Mouse (Mus musculus) kidney, postnatal 0 days (tissue): Measurements from ENCODE around the gene Mdfi. TPM values are rescaled to one million over a fixed set of nuclear protein-coding genes. Genes with fewer than 3 reads are reported as not detected.
A peak's percentile ranks its signal among the peaks of the same experiment; 100 is the strongest.

Experiments
- ATAC-seq: fragments of 200-750 bp; cut with Nextera tagmentation; replicated peaks from 2 replicates; pipeline ENCODE4 v1.8.0; 2017; ENCODE audit warnings: low read depth, moderate number of reproducible peaks, moderate TSS enrichment, moderate library complexity; ENCODE audit not compliant: low FRiP score
- DNase-seq: peaks from one replicate; pipeline ENCODE4 v3.0.0-alpha.2; 2016; ENCODE audit warnings: low spot score
- H3K27ac ChIP-seq: fragments of 300-500 bp; sonication (generic); 2 replicates; pipeline ENCODE4 v1.5.1; 2014; ENCODE audit warnings: mild to moderate bottlenecking
- H3K27me3 ChIP-seq: fragments of 300-500 bp; sonication (generic); 2 replicates; pipeline ENCODE4 v1.6.1; 2014; ENCODE audit warnings: low read length, mixed read lengths; ENCODE audit not compliant: insufficient read depth
- H3K36me3 ChIP-seq: fragments of 300-500 bp; sonication (generic); 2 replicates; pipeline ENCODE4 v1.6.1; 2014; ENCODE audit warnings: low read length, mixed read lengths; ENCODE audit not compliant: insufficient read depth
- H3K4me1 ChIP-seq: fragments of 300-500 bp; sonication (generic); replicated peaks from 2 replicates; pipeline ENCODE4 v1.6.1; 2014; ENCODE audit warnings: antibody characterized with exemption, low read length, mixed read lengths; ENCODE audit not compliant: insufficient read depth
- H3K4me2 ChIP-seq: fragments of 300-500 bp; sonication (generic); 2 replicates; pipeline ENCODE4 v1.6.1; 2014; ENCODE audit warnings: mild to moderate bottlenecking, low read length, moderate library complexity, mixed read lengths
- H3K4me3 ChIP-seq: fragments of 300-500 bp; sonication (generic); replicated peaks from 2 replicates; pipeline ENCODE4 v1.5.1; 2014; ENCODE audit warnings: low read depth, low read length
- H3K9ac ChIP-seq: fragments of 300-500 bp; sonication (generic); 2 replicates; pipeline ENCODE4 v1.6.1; 2014; ENCODE audit warnings: low read depth, low read length
- H3K9me3 ChIP-seq: fragments of 300-500 bp; sonication (generic); replicated peaks from 2 replicates; pipeline ENCODE4 v1.6.1; 2016; ENCODE audit warnings: low read length, inconsistent platforms, mixed read lengths
- CTCF ChIP-seq: IDR thresholded peaks from 2 replicates; pipeline ENCODE4 v1.5.1; 2016; ENCODE audit warnings: antibody characterized with exemption, low read depth, mild to moderate bottlenecking, moderate library complexity
- WGBS: fragments of 180-500 bp; shearing (Covaris S2); extraction: QIAGEN DNeasy Blood & Tissue Kit; methylation state at CpG from one replicate; pipeline ENCODE4 v1.1.7; 2014; 5-methylcytosine and 5-hydroxymethylcytosine counted together
- polyA plus RNA-seq: library from polyadenylated mRNA; unstranded; fragments of >200 nt; fragmentation: Nextera tagmentation; extraction: Ambion mirVana; gene quantifications from 2 replicates; pipeline ENCODE4 v1.2.1, GENCODE M21; 2015

Gene Mdfi
- polyA plus RNA-seq, 1 experiment from 2014 or later, result 6.2 TPM

DNA sequence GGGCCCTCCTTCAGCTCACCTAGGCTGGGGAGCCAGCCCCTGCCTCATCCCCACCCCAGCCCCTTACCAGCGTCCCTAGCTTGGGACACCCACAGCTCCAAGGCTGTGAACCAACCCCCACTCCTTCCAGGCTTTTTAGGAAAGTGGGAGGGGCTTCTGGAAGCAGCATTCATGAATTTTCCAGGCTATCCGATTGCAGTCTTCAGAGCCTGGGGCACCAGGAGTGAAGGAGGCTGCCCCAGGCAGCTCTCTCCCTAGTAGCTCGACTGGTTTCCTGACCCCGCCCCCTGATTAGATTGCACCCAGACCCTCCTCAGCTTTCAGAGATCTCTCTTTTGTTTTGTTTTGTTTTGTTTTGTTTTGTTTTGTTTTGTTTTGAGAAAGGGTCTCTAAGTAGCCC, 46.2 kb downstream of the Mdfi start:
- Histone ChIP-seq H3K9me3 (no peaks in the 10 kb centered on the region), H3K27me3 (no peaks in the 10 kb centered on the region), H3K4me1 (no peaks in the 10 kb centered on the region), H3K4me3 (no peak overlapping the region), H3K36me3 (0 out of 2 replicates have a peak, but pooled peaks cover 3% of the 10 kb centered on the region), H3K9ac (no peak overlapping the region), H3K4me2 (no peak overlapping the region), H3K27ac (no peak overlapping the region)
- no peak for ATAC-seq
- WGBS, result 10% methylated on average over 4 of the region's 4 CpGs
- TF ChIP-seq CTCF, result no peak
- DNase-seq, result peak; percentile 75

GRCm38 (mm10) chr17:47787632-47788031, 46.9 kb downstream of the Mdfi start:
- no peak overlapping the region for H3K4me3 ChIP-seq
- no peaks in the 10 kb centered on the region for H3K27me3 ChIP-seq
- H3K4me1 ChIP-seq, result no peaks in the 10 kb centered on the region
- 54% methylated on average over 8 of the region's 8 CpGs for WGBS
- H3K27ac ChIP-seq, result no peak overlapping the region
- no peak for TF ChIP-seq CTCF
- 0 out of 2 replicates have a peak, but pooled peaks cover 3% of the 10 kb centered on the region for H3K36me3 ChIP-seq
- no peak overlapping the region for H3K4me2 ChIP-seq
- ATAC-seq, result no peak
- no peaks in the 10 kb centered on the region for H3K9me3 ChIP-seq
- no peak overlapping the region for H3K9ac ChIP-seq
- no peak for DNase-seq

- Histone ChIP-seq H3K27ac (no peak overlapping the region), H3K9ac (no peak overlapping the region), H3K4me1 (no peaks in the 10 kb centered on the region), H3K4me3 (no peak overlapping the region), H3K4me2 (no peak overlapping the region), H3K27me3 (no peaks in the 10 kb centered on the region), H3K9me3 (no peaks in the 10 kb centered on the region), H3K36me3 (0 out of 2 replicates have a peak, but pooled peaks cover 1% of the 10 kb centered on the region)
- WGBS, result 88% methylated on average over 6 of the region's 6 CpGs
- TF ChIP-seq CTCF, result no peak
- ATAC-seq (no peak), DNase-seq (no peak)
Measured at GRCm38 (mm10) chr17:47784411-47784810, 50.1 kb downstream of the Mdfi start.

GRCm38 (mm10) chr17:47783445-47784223, 50.9 kb downstream of the Mdfi start:
- DNase-seq, result no peak
- no peaks in the 10 kb centered on the region for H3K4me1 ChIP-seq
- H3K4me2 ChIP-seq, result no peak overlapping the region
- H3K36me3 ChIP-seq, result no peaks in the 10 kb centered on the region
- no peaks in the 10 kb centered on the region for H3K27me3 ChIP-seq
- no peak overlapping the region for H3K27ac ChIP-seq
- no peak overlapping the region for H3K9ac ChIP-seq
- H3K9me3 ChIP-seq, result no peaks in the 10 kb centered on the region
- no peak for ATAC-seq
- no peak for TF ChIP-seq CTCF
- WGBS, result 75% methylated on average over 8 of the region's 8 CpGs
- H3K4me3 ChIP-seq, result no peak overlapping the region

GRCm38 (mm10) chr17:47782486-47782885, 52.0 kb downstream of the Mdfi start:
- DNase-seq, result no peak
- no peak overlapping the region for H3K4me3 ChIP-seq
- H3K9me3 ChIP-seq, result no peaks in the 10 kb centered on the region
- no peak overlapping the region for H3K4me2 ChIP-seq
- H3K4me1 ChIP-seq, result no peaks in the 10 kb centered on the region
- no peak for TF ChIP-seq CTCF
- no peaks in the 10 kb centered on the region for H3K36me3 ChIP-seq
- H3K27ac ChIP-seq, result no peak overlapping the region
- WGBS, result 76% methylated on average over 3 of the region's 3 CpGs
- H3K9ac ChIP-seq, result no peak overlapping the region
- H3K27me3 ChIP-seq, result no peaks in the 10 kb centered on the region
- no peak for ATAC-seq

DNA sequence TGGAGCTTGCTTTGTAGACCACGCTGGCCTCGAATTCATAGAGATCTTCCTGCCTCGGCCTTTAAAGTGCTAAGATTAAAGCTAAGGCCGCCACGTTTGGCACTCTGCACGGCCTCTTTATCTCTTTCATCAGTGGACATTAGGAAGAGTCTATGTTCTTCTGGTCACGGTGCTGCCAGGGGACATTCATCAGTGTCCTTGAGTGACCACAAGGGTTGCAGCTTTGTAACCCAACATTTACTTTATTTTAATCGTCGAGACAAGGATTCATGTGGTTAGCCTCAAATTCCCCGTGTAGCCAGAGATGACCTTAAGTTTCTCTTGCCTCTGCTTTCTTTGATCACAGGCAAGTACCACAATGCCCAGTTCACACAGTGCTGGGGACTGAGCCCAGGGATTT, 54.0 kb downstream of the Mdfi start:
- TF ChIP-seq CTCF, result no peak
- no peak for ATAC-seq
- WGBS, result 79% methylated on average over 10 of the region's 10 CpGs
- no peaks in the 10 kb centered on the region for H3K27me3 ChIP-seq
- H3K9me3 ChIP-seq, result no peaks in the 10 kb centered on the region
- no peak for DNase-seq
- no peaks in the 10 kb centered on the region for H3K36me3 ChIP-seq
- no peak overlapping the region for H3K27ac ChIP-seq
- no peak overlapping the region for H3K4me3 ChIP-seq
- no peak overlapping the region for H3K4me2 ChIP-seq
- no peaks in the 10 kb centered on the region for H3K4me1 ChIP-seq
- no peak overlapping the region for H3K9ac ChIP-seq

- 49% methylated on average over 2 of the region's 2 CpGs for whole genome bisulfite sequencing
- H3K9ac ChIP-seq, result no peak overlapping the region
- TF ChIP-seq CTCF, result no peak
- no peak overlapping the region for H3K4me2 ChIP-seq
- ATAC-seq (no peak), DNase-seq (no peak)
- H3K4me3 ChIP-seq, result no peak overlapping the region
- no peak overlapping the region for H3K27ac ChIP-seq
- peaks cover 4% of the 10 kb centered on the region; the same call in 1 of the 2 replicates for H3K4me1 ChIP-seq
- no peaks in the 10 kb centered on the region for H3K27me3 ChIP-seq
- H3K9me3 ChIP-seq, result no peaks in the 10 kb centered on the region
- H3K36me3 ChIP-seq, result no peaks in the 10 kb centered on the region
Measured at GRCm38 (mm10) chr17:47777141-47777540, 57.4 kb downstream of the Mdfi start.
